Mouse (Mus musculus) left cerebral cortex, adult 18-20 months (tissue): ENCODE data around the gene Unc119b. TPM values are rescaled to one million over a fixed set of nuclear protein-coding genes. Genes with fewer than 3 reads are reported as not detected.
"Not testable (repeated sequence)": the region's sequence is repeated elsewhere in the genome, so short reads cannot be mapped to it uniquely, and the experiment has no call there.

Experiments
- DNase-seq, 2 experiments: peaks; one replicate each; pipeline ENCODE4 v3.0.0; 2021 to 2022; ENCODE audit warnings: low spot score in 2 of 2, mixed read lengths in 1 of 2
- total RNA-seq, 2 experiments: library from RNA; stranded (reverse); gene quantifications; 2 replicates each; pipeline ENCODE4 v1.2.3; 2021

Unc119b gene
- total RNA-seq, 2 experiments from 2014 or later, result 28.8 to 28.9 TPM

GRCm38 (mm10) chr5:115158040-115158983 is 23.5 kb upstream of the Unc119b start, which contains the start of gene Mlec:
Gene Mlec (minus strand): TSS chr5:115158179.
- peak; percentile 99 for DNase-seq

DNA sequence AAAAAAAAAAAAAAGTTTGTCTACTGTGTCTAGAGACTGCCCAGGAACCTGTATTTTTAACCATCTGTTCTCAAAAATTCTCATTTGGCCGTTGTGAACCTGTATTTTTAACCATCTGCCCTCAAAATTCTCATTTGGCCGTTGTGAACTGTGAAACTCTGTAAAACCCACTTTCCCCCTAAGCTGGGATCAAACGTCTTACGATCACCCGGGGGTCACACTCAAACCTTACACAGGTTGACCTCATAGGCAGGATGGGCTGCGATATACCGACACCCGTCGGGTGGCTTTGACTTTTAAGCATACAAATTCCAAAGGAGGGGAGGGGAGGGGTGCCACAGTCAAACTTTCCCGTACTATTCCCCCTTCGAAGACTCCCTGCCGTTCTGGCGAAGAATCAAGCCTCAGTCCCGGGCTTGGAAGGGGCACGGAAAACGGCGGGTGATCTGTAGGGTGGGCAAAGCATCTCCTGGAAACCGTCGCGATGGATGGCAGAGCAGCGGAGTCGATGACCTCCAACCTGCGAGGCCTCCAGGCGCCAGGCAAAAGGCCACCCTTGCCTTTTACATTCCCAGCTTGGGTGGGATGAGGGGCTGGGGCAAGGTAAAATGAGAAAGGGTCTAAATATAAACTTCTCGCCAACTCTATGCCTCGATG is 22.3 kb upstream of the Unc119b start:
- no peak for DNase-seq

GRCm38 (mm10) chr5:115156401-115156800 is 21.6 kb upstream of the Unc119b start:
- DNase-seq, result no peak

DNA sequence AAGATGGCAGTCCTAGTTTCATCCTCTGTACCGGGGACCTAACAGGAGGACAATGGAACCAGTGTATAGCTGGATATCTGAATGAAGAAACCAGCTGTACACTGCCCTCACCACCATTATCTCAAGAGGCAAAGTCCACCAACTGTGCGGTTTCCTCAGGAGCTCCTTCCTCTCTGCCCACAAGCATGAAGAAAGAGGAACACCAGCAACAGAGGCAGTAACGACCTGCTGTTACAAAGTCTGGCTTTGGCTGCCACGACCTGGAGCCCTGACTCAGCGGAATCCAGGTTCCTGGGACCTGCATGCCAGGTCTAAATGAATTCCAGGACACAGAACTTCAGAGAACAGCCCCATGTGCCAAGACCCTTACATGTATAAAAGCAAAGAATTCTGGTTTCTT is 21.1 kb upstream of the Unc119b start:
- no peak for DNase-seq

- DNase-seq, result no peak
Observed at GRCm38 (mm10) chr5:115155156-115155631, 20.4 kb upstream of the Unc119b start.

GRCm38 (mm10) chr5:115152132-115152956 is 17.6 kb upstream of the Unc119b start:
- DNase-seq, result no peak

GRCm38 (mm10) chr5:115151457-115151856 is 16.7 kb upstream of the Unc119b start:
- DNase-seq, result no peak

DNA sequence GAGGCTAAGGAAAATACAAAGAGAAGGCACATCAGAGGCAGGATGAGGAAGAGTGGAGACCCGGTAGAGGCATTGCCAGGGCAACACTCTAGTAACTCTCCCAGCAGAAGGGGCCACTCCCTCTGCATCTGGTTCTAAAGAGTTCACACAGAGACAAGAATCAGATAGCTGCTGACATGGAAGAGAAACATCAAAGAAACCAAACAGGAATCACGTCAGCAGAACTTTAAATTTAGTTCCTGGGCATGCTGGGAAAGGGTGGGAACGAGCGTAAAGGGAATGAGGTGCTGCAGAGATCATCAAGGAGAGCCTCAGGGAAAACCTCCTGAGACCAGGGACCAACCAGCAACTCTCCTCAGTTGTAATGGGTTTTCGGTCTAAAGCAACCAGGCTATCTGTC is 16.2 kb upstream of the Unc119b start:
- DNase-seq, result no peak

- DNase-seq, result no peak
Observed at GRCm38 (mm10) chr5:115149675-115150459, 15.1 kb upstream of the Unc119b start.

- DNase-seq, result not testable (repeated sequence)
Observed at GRCm38 (mm10) chr5:115148872-115149271, 14.1 kb upstream of the Unc119b start.

DNA sequence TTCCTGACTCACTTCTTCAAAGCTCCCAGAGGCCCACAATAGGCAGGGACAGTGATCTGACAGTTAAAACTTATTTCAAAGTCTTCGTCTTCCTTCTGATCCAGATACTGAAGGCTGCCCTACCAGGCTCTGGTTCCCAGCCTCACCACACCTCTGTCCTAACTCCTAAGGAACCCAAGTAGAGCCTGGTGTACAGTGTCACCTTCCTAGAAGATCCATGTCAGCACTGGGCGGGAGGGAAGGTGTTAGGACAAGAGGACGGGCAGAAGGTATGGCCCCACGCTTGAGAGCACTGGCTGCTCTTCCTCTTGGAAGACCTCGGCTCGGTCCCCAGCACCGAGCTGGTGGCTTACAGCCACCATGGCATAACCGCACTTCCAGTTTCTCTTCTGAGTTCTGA is 13.6 kb upstream of the Unc119b start:
- DNase-seq, result no peak

DNA sequence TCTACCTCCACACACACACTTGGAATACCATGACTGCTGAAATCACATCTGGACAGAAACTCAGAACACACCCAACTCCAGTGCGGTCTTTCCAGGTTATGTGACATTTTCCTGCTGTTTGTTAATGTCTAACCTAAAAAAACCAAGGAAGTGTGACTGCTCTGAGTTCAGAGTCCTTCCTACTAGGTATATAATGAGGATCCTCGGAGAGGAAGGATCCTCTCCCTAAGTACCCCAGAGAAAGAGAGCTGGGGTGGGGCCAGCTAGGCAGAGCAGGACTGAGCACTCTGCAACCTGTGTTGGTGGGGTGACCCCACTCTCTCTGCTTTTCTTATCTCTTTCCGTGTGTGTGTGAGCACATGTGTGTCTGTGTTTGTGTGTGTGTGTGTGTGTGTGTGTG is 12.6 kb upstream of the Unc119b start:
- no peak for DNase-seq

GRCm38 (mm10) chr5:115146747-115147130 is 12.0 kb upstream of the Unc119b start:
- DNase-seq, result no peak

DNA sequence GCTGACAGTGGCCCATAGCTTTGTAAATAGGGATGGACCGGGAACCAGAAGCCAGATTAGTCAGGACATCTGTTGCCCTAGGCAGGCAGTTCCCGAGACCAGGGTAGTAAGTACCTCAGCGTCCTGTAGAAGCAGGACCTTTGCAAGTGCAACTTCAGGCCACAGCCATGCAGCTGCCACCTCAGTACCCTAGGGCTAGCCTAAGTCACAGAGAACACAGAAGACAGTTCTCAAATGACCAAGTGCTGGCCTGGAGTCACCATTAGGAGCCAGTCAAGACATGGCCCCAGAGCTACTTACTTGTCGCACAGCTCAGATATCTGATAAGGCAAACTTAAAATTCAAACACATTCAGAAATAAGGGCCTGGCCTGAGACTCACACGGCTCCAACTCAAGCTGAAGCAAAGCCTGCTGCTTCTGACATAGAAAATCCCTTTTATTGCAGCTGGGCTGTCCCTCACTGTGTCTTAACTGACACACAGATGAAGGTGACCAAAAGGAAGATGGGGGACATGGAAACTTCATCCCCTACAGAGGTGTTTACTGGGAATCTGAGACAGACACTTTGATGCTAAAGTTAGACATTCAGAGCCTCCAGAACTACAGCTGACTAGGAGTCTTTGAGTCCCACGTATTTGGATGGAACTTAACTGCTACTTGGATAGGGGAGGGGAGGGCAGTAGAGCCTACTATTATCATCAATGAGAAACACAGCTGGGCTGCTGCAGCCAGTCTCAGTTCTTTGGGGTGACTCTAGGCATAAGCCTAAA is 11.4 kb upstream of the Unc119b start:
- DNase-seq, result no peak

- DNase-seq, result no peak
Observed at GRCm38 (mm10) chr5:115145253-115145968, 10.6 kb upstream of the Unc119b start.

DNA sequence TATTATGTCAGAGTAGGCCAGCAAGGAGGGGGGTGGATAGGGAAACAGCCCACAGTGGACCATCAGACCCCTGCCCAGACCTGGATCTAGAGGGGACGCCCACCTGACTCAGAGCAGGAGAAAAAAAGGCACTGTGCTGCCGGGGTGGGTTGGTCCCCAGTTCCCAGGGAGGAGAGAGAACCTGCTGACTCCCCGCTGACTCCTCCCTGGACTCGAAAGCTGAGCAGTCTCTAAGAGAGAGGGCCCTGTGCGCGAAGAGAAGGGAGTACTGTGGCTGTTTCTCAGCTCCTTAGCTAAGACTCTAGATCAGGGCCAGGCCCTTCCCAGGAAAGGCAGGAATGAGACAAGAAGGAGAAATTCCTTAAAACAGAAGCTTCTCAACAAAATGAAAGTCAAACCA is 9.7 kb upstream of the Unc119b start:
- DNase-seq, result no peak

DNA sequence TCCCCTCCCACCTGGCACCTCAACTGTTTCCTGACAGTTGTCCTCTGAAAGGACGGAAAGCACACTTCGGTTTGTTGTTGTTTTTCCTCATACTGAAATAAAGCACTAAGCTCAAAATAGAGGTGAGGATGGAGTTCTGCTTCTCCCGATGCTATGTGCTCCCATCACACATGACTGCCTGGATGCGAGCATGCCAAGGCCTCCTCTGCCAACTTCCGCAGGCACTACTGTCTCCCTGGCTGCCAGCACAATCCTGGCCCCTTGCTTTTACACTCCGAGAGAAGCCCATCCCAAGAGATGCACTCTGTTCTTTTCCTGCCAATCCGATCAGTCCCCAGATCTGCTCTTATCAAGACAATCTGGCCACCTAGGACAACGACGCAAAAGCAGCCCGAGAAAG is 8.8 kb upstream of the Unc119b start:
- DNase-seq, result peak in 1 of 2 experiments; percentile 32

GRCm38 (mm10) chr5:115142166-115142697 is 7.5 kb upstream of the Unc119b start:
- no peak for DNase-seq

- no peak for DNase-seq
Observed at GRCm38 (mm10) chr5:115140726-115141125, 6.0 kb upstream of the Unc119b start.
